Mouse (Mus musculus) liver, embryonic 11.5 days (tissue): ENCODE results near the gene Mdfi. TPM values are rescaled to one million over a fixed set of nuclear protein-coding genes. Genes with fewer than 3 reads are reported as not detected.

Experiments used
- ATAC-seq: fragments of 200-750 bp; cut with Nextera tagmentation; replicated peaks from 2 replicates; pipeline ENCODE4 v1.8.0; 2017; ENCODE audit warnings: moderate number of reproducible peaks, mild to moderate bottlenecking, moderate TSS enrichment, moderate library complexity; ENCODE audit not compliant: low FRiP score
- DNase-seq: peaks from one replicate; pipeline ENCODE4 v3.0.0-alpha.2; 2017; ENCODE audit warnings: low spot score
- H3K27ac ChIP-seq: fragments of 300-500 bp; sonication (generic); 2 replicates; pipeline ENCODE4 v1.5.1; 2014; ENCODE audit warnings: mild to moderate bottlenecking, low read depth, low read length, control low read depth
- H3K27me3 ChIP-seq: fragments of 300-500 bp; sonication (generic); replicated peaks from 2 replicates; pipeline ENCODE4 v1.6.1; 2014; ENCODE audit warnings: low read length, mixed read lengths; ENCODE audit not compliant: control insufficient read depth, insufficient read depth
- H3K36me3 ChIP-seq: fragments of 300-500 bp; sonication (generic); 2 replicates; pipeline ENCODE4 v1.6.1; 2014; ENCODE audit warnings: mild to moderate bottlenecking, low read length, moderate library complexity, mixed read lengths; ENCODE audit not compliant: control insufficient read depth, insufficient read depth
- H3K4me1 ChIP-seq: fragments of 300-500 bp; sonication (generic); replicated peaks from 2 replicates; pipeline ENCODE4 v1.6.1; 2014; ENCODE audit warnings: low read length, mixed read lengths; ENCODE audit not compliant: control insufficient read depth, insufficient read depth
- H3K4me2 ChIP-seq: fragments of 300-500 bp; sonication (generic); 2 replicates; pipeline ENCODE4 v1.6.1; 2014; ENCODE audit warnings: mild to moderate bottlenecking, control low read depth, moderate library complexity
- H3K4me3 ChIP-seq: fragments of 300-500 bp; sonication (generic); 2 replicates; pipeline ENCODE4 v1.5.1; 2014; ENCODE audit warnings: low read depth, low read length, control low read depth
- H3K9ac ChIP-seq: fragments of 300-500 bp; sonication (generic); 2 replicates; pipeline ENCODE4 v1.6.1; 2014; ENCODE audit warnings: low read depth, low read length, control low read depth
- H3K9me3 ChIP-seq: fragments of 300-500 bp; sonication (generic); 2 replicates; pipeline ENCODE4 v1.6.1; 2016; ENCODE audit warnings: low read length, inconsistent platforms, mixed read lengths; ENCODE audit not compliant: control insufficient read depth
- WGBS: fragments of 180-500 bp; shearing (Covaris S2); extraction: QIAGEN DNeasy Blood & Tissue Kit; methylation state at CpG from one replicate; pipeline ENCODE4 v1.1.7; 2014; 5-methylcytosine and 5-hydroxymethylcytosine counted together
- polyA plus RNA-seq: library from polyadenylated mRNA; unstranded; fragments of >200 nt; fragmentation: Nextera tagmentation; extraction: Ambion mirVana; gene quantifications from 2 replicates; pipeline ENCODE4 v1.2.1, GENCODE M21; 2014

Gene Mdfi
- polyA plus RNA-seq, 1 experiment from 2014 or later, result 15.9 TPM

DNA sequence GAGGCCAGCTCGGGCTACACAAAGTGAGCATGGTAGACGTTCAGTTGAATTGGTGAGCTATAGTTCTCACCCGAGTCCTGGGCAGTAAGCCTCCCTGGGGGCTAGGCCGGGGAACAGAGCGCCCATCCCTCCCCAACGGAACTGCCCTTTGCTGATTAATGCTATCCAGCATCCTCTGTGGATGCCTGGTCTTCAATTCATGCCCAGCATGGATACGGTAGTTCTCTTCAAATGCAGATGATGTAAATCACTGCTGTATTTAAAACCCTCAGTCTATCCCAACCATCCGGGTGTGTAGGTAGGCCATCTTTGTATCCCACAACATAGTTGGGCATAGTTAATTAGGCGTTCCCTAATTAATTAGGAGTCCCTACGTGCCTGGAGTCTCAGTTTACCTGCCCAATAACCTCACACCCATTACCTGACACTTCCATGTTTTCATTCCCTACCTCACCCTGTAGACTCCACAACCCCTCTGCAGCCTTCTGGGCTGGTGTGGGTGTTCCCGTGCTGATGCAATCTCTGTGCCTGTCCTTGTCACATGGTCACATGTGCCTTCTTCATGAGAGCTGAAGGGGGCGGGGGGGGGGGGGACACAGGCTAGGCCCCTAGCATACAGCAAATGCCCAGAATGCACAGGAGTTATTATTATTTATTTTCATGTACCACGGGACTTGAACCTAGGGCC is 16.3 kb downstream of the Mdfi start:
- Histone ChIP-seq H3K4me3 (no peak overlapping the region), H3K4me1 (peaks cover 5% of the 10 kb centered on the region), H3K9ac (no peak overlapping the region), H3K27me3 (no peaks in the 10 kb centered on the region), H3K27ac (no peak overlapping the region), H3K4me2 (no peak overlapping the region), H3K36me3 (0 out of 2 replicates have a peak, but pooled peaks cover 6% of the 10 kb centered on the region), H3K9me3 (no peaks in the 10 kb centered on the region)
- 86% methylated on average over 13 of the region's 13 CpGs for WGBS
- ATAC-seq (no peak), DNase-seq (no peak)

DNA sequence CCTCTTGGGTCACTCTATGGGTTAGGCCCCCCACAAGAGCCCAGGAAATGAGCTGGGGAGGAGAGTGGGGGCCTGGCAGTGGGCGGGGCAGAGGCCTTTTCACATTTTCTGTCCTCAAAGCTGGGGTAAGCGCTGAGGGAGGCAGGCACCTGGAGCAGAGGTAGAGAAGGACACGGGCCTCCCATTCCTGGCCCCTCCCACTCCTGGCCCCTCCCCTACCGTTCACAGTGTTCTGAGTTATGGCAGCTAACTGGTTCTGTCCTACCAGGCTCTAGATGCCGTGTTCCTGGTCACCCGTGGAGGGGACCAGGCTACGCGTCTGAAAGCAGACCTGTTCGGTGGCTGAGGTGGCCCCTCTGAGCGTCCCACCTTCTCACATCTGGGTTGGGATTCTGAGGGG is 19.0 kb downstream of the Mdfi start:
- no peak overlapping the region for H3K27ac ChIP-seq
- no peak overlapping the region for H3K4me2 ChIP-seq
- WGBS, result 64% methylated on average over 10 of the region's 10 CpGs
- H3K4me1 ChIP-seq, result peaks cover 5% of the 10 kb centered on the region
- ATAC-seq (no peak; the same call in 1 of the 2 replicates), DNase-seq (no peak)
- no peak overlapping the region for H3K9ac ChIP-seq
- no peak overlapping the region for H3K4me3 ChIP-seq
- 0 out of 2 replicates have a peak, but pooled peaks cover 3% of the 10 kb centered on the region for H3K36me3 ChIP-seq
- no peaks in the 10 kb centered on the region for H3K27me3 ChIP-seq
- H3K9me3 ChIP-seq, result no peaks in the 10 kb centered on the region

DNA sequence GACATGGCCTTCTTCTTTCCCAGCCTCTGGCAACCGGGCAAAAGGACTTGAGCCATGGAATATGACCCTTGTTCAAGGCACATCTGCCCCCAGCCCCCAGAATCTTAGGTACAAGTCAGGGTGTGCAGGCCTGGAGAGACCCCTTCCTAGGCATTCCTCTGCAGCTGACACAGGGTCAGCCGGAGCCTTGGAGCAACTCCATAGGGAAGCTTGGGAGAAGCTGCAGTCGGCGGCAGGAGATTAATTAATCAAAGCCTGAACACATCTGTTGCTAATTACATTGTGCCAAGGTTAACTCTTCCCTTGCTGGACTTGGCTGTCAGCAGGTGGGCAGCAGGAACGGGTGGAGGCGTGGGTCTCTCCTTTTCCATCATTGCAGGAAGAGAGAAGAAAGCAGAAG is 20.0 kb downstream of the Mdfi start:
- ATAC-seq (no peak), DNase-seq (no peak)
- Histone ChIP-seq H3K4me3 (no peak overlapping the region), H3K4me1 (peaks cover 8% of the 10 kb centered on the region), H3K4me2 (no peak overlapping the region), H3K27ac (no peak overlapping the region), H3K27me3 (no peaks in the 10 kb centered on the region), H3K9ac (no peak overlapping the region), H3K9me3 (no peaks in the 10 kb centered on the region), H3K36me3 (0 out of 2 replicates have a peak, but pooled peaks cover 3% of the 10 kb centered on the region)
- WGBS, result 51% methylated on average over 6 of the region's 6 CpGs

DNA sequence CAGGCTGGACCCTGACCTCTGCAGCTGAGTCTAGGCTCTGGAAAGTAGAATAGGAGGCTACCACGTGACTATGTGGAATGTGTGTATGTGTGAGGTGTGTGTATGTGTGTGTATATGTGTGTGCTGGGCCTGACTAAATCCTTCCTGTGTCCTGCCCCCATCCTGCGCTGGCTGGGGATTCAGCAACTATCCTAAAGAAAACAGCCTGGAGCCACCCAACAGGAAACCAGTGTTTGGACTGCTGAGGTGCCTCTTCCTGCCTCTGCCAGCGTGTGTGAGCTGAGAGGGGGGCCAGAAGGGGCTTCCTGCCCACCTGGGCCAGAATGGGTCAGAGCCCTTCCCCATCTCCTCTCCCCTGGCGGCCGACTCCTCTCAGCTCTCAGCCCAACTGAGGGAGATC is 20.9 kb downstream of the Mdfi start:
- DNase-seq (no peak), ATAC-seq (no peak)
- H3K9ac ChIP-seq, result no peak overlapping the region
- no peak overlapping the region for H3K4me3 ChIP-seq
- WGBS, result 43% methylated on average over 5 of the region's 5 CpGs
- H3K36me3 ChIP-seq, result 0 out of 2 replicates have a peak, but pooled peaks cover 3% of the 10 kb centered on the region
- H3K4me2 ChIP-seq, result no peak overlapping the region
- H3K27ac ChIP-seq, result 0 out of 2 replicates have a peak overlapping the region, but pooled peaks have one; percentile 17
- H3K27me3 ChIP-seq, result no peaks in the 10 kb centered on the region
- no peaks in the 10 kb centered on the region for H3K9me3 ChIP-seq
- H3K4me1 ChIP-seq, result peaks cover 8% of the 10 kb centered on the region

DNA sequence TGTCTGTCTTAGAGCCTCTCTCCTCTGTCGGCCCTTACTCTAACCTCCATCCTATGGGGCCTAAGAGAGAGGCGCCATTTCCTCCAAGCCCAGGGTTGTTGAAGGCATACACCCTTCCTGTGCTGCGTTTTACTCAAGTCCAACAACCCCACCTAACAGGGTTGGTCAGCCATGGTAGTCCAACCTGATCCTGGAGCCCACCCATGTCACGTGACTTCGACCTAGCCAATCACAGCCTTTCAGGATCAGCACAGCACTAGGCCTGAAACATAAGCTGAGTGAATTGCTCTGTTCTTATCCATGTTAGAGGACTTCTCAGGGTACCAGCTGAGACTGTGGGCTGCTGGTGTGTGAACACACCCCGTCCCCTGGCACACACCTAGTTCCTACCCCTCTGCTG is 22.3 kb downstream of the Mdfi start:
- no peak for ATAC-seq
- DNase-seq, result no peak
- no peak overlapping the region for H3K4me2 ChIP-seq
- no peak overlapping the region for H3K4me3 ChIP-seq
- no peaks in the 10 kb centered on the region for H3K9me3 ChIP-seq
- no peak overlapping the region for H3K9ac ChIP-seq
- no peaks in the 10 kb centered on the region for H3K27me3 ChIP-seq
- H3K27ac ChIP-seq, result no peak overlapping the region
- H3K4me1 ChIP-seq, result peaks cover 8% of the 10 kb centered on the region
- WGBS, result 66% methylated on average over 6 of the region's 6 CpGs
- no peaks in the 10 kb centered on the region for H3K36me3 ChIP-seq

DNA sequence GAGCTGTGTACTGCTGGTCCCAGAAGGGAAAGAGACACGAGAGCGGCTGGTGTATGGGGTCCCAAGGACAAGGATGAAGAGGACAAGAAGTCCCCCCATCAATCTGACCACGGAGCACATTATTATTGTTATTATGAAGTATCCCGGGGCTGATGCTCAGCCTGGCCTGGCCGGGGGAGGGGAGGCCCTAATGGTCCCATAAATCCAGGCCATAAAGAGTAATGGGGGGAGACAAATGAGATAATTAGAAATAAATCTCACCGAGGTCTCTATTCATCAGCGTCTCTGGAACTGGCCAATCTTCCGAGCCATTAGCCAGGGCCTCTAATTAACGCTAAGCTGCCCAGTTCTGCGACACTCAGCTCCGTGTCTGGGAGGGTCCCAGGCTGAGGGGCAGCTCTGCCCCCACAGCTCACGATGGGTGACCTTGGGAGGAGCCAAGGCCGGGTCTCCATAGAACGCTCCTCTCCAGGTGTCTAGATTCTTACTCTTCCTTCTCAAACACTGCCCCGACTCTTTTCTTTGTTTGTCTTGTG is 23.2 kb downstream of the Mdfi start:
- Histone ChIP-seq H3K4me3 (no peak overlapping the region), H3K27me3 (no peaks in the 10 kb centered on the region; the same call in 1 of the 2 replicates), H3K4me1 (peaks cover 8% of the 10 kb centered on the region), H3K27ac (no peak overlapping the region), H3K36me3 (no peaks in the 10 kb centered on the region), H3K4me2 (no peak overlapping the region), H3K9ac (no peak overlapping the region), H3K9me3 (no peaks in the 10 kb centered on the region)
- DNase-seq, result no peak
- 76% methylated on average over 15 of the region's 15 CpGs for WGBS
- no peak for ATAC-seq

DNA sequence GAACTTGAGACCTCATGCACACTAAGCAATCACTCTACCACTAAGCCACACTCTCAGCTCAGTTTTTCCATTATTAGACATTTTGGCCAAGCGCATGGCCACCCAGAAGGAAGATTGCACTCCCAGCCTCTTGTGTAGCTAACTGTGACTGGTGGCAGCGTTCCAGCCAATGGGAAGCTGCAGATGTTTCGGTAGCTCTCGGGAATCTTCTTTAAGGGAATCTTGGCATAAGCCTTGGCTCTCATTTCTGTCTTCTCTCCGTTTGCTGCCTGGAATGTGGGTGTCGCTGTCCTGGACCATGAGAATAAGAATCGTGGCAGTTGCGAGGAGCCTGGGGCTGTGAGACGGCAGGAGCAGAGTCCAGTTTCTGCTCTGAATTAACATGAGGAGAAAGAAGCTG is 28.3 kb downstream of the Mdfi start:
- Histone ChIP-seq H3K4me1 (peaks cover 9% of the 10 kb centered on the region; the same call in 1 of the 2 replicates), H3K4me2 (no peak overlapping the region), H3K9me3 (no peaks in the 10 kb centered on the region), H3K27ac (no peak overlapping the region), H3K27me3 (no peaks in the 10 kb centered on the region; the same call in 1 of the 2 replicates), H3K4me3 (no peak overlapping the region), H3K9ac (no peak overlapping the region), H3K36me3 (no peaks in the 10 kb centered on the region)
- DNase-seq (no peak), ATAC-seq (no peak)
- WGBS, result 75% methylated on average over 9 of the region's 9 CpGs

DNA sequence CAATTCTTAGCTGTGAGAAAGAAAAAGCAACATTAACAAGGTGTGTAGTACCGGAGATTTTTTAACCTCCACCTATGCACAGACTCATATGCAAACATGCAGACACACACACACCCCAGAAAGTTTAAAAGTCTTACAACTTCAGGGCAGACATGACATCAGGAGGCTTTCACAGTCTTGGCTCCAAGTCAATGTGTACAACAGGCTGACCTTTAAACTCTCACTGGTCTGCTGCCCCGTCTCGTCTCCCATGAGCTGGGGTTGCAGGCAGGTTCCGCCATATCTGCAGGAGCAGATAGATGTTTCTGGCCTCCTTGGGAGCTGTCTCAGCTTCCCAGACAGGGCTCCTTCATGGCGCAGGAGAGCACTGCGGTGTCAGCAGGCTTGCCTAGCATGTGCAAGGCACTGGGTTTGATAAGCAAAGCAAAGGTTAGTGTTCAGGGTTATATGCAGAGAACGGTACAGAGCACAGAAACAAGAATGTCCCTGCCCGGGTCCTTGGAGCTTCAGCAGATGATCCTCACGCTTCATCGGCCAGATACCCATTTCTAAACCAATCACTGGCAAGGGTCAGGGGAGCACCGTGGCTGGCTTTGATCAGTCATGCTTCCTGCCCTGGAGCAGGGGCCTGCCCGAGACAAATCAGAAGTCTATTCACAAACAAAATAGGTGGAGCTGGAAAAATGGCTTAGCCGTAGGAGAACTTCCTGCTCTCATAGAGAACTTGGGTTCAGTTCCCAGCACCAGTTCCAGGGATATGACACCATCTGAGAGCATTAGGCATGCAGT is 29.2 kb downstream of the Mdfi start:
- WGBS, result 57% methylated on average over 13 of the region's 13 CpGs
- Histone ChIP-seq H3K4me2 (no peak overlapping the region), H3K27ac (no peak overlapping the region), H3K27me3 (no peaks in the 10 kb centered on the region; the same call in 1 of the 2 replicates), H3K4me1 (peaks cover 9% of the 10 kb centered on the region; the same call in 1 of the 2 replicates), H3K4me3 (no peak overlapping the region), H3K9me3 (no peaks in the 10 kb centered on the region), H3K36me3 (no peaks in the 10 kb centered on the region), H3K9ac (no peak overlapping the region)
- DNase-seq (no peak), ATAC-seq (no peak)
